Mouse (Mus musculus) 416B (cell line): ENCODE results near the gene Vezt.

Source experiments
- DNase-seq: peaks from one replicate; pipeline ENCODE4 v3.0.0; 2011; ENCODE audit warnings: low read depth

Gene Vezt

GRCm38 (mm10) chr10:94035658-94036374 lies at the start of gene Vezt, which contains the start of gene Fgd6:
Gene Vezt, minus strand, starts transcription at chr10:94035817.
Gene Fgd6, plus strand, starts transcription at chr10:94036001.
- peak; percentile 99 for DNase-seq

DNA sequence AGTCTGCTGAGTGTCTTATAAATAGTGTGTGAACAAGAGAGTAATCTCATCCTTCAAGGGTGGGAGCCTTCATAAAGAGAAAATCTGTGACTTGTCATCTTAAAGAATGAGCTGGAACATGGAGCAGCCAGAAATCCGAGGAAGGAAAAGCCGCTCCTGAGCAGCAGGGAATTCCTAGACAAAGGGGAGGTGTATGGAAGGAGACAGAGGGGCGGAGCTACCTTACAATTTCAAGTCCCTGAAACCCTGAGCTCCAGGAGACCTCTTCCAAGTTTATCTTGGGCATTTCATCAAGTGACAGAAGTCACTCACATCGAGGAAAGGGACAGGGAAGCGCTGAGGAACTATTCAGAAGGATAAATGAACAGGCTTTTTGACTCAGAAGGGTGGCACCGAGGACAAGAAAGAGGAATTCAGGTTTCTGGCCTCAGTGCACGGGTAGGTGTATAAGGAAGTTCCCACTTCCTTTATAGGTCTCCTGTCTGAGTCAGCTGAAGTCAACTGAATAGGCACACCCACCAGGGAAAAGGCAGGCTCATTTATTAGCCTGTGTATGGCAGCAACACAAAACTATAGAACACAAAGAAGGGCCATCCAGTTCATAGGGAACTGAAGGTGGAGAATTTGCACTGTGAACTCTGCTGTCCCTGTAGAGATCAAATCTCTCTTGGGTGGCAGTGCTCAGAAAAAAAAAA lies 46.6 kb upstream of the Vezt start:
- DNase-seq: peak; percentile 13

DNA sequence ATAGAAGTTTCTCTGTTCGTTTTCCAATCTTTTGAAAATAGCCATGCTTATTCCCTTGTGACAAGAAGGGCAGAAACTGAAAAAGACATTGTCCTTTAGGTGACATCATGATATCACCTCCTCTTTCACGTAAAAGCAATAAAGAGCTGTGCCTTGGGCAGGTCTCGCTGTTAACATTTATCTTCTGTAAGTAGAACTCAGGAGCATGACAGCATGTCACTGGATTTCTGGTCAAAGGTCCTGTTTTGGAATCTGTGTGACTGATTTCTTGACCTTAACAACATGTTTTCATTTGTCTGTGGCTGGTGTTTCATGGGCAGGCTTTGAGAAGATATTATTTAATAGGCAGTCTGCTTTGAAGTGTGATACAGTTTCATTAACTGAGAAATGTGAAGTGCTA lies 45.1 kb upstream of the Vezt start:
- DNase-seq: no peak

- no peak for DNase-seq
These were observed 41.6 kb upstream of the Vezt start for GRCm38 (mm10) chr10:94076966-94077825.

DNA sequence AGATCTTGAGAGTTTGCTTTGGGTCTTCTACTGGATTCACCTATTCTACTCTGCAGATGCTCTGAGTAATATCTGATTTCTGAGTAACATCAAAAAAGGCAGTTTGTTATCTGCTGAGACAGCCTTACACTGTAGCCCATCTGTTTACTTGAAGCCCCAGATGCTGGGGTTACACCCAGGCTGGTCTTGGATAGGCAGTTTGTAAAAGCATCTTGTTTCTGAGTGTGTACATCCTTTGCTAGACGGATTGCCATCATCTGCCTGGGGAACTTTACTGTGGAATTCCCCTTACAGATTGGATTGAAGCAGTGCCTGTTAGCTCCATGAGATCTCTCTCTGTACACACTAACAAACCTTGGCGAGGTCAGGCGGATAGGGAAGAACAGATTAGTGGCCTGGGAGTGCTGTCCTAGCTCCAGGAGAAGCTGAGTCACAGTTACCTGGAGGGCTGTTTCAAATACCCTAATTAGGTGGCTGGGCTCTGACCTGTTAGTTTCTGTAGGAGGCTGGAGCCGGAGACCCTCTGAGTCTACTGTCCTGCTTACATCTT lies 37.4 kb upstream of the Vezt start:
- DNase-seq: no peak

DNA sequence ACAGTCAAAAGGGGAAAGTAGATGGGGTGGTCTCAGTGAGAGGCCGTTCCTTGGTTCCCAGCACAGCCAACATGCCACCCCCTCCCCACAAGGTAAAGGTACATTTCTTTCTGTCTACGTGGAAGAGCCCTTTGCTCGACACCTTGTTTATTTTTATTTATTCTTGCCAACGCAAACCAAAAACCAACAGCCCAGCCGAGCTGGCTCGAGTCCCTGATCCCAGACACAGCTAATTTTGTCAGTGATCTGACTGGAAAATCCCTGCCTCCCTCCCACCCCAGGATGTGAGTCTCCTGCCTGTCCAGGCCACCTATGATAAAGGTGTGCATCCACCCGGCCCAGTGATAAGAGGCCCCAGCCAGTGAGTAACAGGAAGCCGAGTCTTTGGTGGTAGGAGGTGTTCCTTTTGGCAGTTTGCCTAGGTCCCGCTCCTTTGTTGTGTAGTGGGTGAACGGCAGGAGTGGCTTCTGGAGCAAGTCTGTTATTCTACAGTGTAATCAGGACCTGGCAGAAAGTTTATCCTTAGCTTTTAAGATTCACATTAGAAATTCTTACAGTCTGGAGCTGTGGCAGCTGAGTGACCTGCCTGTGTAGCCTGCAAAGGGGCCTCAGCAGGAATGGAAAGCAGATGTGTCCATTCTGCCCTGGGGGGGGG lies 36.8 kb upstream of the Vezt start:
- DNase-seq: peak; percentile 53

DNA sequence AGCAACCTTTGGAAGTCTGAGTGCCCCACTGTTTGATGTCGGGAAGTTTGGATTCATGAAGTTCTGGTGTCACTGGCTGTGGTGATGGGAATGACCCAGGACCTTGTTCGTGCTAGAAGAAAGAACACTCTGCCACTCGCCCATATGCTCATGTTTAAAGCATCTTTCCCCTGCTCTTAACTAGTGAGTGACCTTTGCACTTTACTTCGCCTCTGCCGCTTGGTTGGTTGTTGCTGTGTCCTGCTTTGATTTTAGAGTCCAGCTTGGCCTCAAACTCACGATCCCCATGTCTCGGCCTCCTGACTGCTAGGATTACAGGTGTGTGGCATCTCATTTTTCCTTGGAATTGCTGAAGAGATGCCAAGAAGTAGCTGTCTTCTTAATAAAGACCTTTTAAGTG lies 36.0 kb upstream of the Vezt start:
- DNase-seq: no peak

DNA sequence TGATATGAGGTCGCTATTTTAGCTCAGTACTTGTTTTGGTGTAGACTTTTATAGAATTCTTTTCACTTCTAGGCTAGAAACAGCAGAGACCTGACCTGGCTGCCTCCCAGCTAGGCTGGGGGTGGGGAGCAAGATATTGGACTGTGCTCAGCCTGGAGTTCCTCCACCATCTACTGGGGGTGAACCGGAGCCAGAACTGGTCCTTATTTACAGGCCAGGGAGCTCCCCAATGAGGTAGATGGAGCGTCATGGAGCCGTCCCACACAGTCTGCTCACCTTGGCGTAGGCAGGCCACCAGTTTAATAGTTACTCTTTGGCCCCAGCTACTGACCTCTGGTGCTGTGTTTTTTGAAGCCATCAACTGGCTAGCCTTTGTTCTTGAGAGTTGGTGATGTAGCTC lies 33.1 kb upstream of the Vezt start:
- DNase-seq: no peak

DNA sequence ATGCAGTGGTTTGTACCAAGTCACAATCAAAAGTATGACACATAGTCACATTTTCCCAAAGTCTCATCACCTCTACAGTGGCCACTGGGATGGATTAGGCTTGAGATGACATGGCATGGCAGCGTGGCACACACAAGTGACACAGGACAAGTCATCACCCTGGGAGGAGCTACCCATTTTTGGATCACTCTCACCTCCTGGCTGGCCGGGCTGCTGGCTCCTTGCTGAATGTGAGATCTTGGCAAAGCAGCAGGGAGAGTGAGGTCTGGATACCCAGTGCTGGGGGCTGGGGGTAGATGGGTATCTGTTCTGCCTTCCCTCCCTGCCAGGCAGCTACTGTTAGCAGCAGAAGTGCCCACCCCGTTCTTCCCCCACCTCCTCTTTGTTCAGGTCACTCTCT lies 31.3 kb upstream of the Vezt start:
- no peak for DNase-seq

GRCm38 (mm10) chr10:94062357-94062756 lies 26.7 kb upstream of the Vezt start:
- DNase-seq: no peak

- no peak for DNase-seq
These were observed 24.6 kb upstream of the Vezt start for GRCm38 (mm10) chr10:94060190-94060589.

- DNase-seq: no peak
These were observed 24.0 kb upstream of the Vezt start for GRCm38 (mm10) chr10:94059618-94060055.

GRCm38 (mm10) chr10:94056487-94056886 lies 20.9 kb upstream of the Vezt start:
- DNase-seq: no peak

GRCm38 (mm10) chr10:94050736-94051135 lies 15.1 kb upstream of the Vezt start:
- no peak for DNase-seq

GRCm38 (mm10) chr10:94049121-94049520 lies 13.5 kb upstream of the Vezt start:
- no peak for DNase-seq

GRCm38 (mm10) chr10:94047845-94048559 lies 12.4 kb upstream of the Vezt start:
- no peak for DNase-seq

- DNase-seq: no peak
These were observed 11.4 kb upstream of the Vezt start for GRCm38 (mm10) chr10:94047024-94047423.

GRCm38 (mm10) chr10:94045301-94045700 lies 9.7 kb upstream of the Vezt start:
- DNase-seq: no peak

- no peak for DNase-seq
These were observed 8.3 kb upstream of the Vezt start for GRCm38 (mm10) chr10:94043908-94044307.

DNA sequence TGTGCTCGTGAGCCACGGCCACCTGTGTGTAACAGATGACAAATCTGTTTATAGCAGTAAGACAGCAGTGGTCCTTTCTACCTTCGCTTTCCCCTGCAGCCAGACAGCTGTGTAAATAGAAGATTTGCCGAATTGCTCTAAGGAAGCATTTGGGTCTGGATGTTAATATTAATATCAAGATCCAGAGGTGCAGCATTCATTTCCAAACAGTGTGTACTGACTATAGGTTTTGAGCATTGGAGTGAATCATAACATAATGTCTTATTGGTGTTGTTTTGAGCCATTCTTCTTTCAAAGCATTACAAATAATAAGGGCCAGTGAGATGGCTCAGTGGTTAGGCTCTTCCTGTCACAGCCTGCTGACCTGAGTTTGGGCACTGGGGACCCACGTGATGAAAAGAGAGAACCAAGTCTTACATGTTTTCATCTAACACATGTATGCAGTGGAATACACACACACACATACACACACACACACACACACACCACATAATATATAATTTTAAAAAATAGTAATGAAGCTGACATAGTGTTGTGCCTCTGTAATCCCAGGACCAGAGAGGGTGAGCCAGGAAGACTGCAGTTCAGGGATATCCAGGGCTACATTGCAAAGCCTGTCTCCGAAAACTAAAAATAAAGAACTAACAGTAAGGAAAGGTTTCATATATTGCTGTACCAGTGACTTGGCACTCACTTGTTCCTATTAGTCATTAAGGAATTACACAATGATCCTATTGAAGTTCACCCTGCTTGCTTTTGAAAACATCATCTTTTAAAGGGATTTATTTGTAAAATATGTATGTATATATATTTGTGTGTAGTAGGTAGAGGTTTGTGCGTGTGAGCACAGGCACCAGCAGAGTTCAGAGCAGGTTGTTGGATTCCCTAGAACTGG lies 3.0 kb upstream of the Vezt start:
- peak; percentile 48 for DNase-seq
